Mouse (Mus musculus): ENCODE results near the gene Bbs9. TPM values are rescaled to one million over a fixed set of nuclear protein-coding genes. Genes with fewer than 3 reads are reported as not detected.

The Bbs9 gene
- total RNA-seq, 2 experiments from 2014 or later = 9.5 to 11.5 TPM

DNA sequence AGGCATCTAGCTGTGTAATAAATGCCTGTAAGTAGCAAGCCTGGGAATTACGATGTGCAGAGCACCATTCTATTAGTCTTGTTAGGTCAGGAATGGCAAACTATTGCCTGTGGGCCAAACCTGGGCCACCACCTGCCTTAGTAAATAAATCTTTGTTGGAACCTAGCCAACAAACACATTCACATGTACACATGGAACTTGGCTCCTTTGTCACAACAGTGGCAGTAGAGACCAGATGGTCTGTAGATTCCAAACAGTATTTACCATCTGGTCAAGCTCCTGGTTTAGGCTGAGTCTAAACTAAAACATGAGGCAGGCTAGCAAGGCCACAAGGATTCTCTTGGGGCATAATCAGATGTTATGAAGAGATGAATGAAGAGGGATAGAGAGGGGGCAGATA, 399.7 kb downstream of the Bbs9 start:
- no peak for TF ChIP-seq CTCF (IDR thresholded peaks at IDR 0.05)
- intact Hi-C loops (cut with DNase I) = no loop called here
- Histone ChIP-seq H3K4me3 (no peak overlapping the region), H3K27ac (no peak overlapping the region)
- DNase-seq = no peak

- DNase-seq = no peak
- TF ChIP-seq CTCF (IDR thresholded peaks at IDR 0.05) = no peak
- H3K4me3 ChIP-seq = no peak overlapping the region
- H3K27ac ChIP-seq = no peak overlapping the region
- intact Hi-C loops (cut with DNase I) = no loop called here
Measured at GRCm38 (mm10) chr9:22879266-22879665, 403.8 kb downstream of the Bbs9 start.

GRCm38 (mm10) chr9:22886351-22886750, 410.8 kb downstream of the Bbs9 start:
- TF ChIP-seq CTCF (IDR thresholded peaks at IDR 0.05) = no peak
- intact Hi-C loops (cut with DNase I) = no loop called here
- DNase-seq = peak; percentile 32
- Histone ChIP-seq H3K27ac (no peak overlapping the region), H3K4me3 (no peak overlapping the region)

DNA sequence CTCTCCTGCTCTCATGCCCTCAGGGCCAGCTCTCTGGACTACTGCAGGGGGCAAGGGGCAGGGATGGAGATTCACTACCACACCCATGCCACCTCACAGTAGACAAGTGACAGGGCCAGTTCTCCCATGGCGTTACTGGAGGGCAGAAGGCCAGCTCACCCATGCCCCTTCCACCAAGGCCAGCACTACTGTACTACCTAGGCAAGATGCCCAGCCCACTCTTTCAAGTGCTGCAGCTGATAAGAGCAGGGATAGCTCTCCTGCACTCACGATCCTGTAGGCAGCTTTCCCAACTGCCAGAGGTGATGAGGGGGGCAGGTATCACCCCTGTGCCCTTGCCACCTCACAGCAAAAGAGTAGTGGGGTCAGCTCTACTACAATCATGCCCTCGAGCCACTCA, 429.9 kb downstream of the Bbs9 start:
- TF ChIP-seq CTCF (IDR thresholded peaks at IDR 0.05) = no peak
- no peak for DNase-seq
- intact Hi-C loops (cut with DNase I) = no loop called here
- Histone ChIP-seq H3K4me3 (no peak overlapping the region), H3K27ac (no peak overlapping the region)

GRCm38 (mm10) chr9:22916808-22917207, 441.3 kb downstream of the Bbs9 start:
- intact Hi-C loops (cut with DNase I) = loop anchor here (10.0 kb wide), 1 partner anchor 202 kb away; no protein-coding TSS in a partner anchor
- TF ChIP-seq CTCF (IDR thresholded peaks at IDR 0.05) = peak; percentile 24; the same call in 1 of the 2 replicates

DNA sequence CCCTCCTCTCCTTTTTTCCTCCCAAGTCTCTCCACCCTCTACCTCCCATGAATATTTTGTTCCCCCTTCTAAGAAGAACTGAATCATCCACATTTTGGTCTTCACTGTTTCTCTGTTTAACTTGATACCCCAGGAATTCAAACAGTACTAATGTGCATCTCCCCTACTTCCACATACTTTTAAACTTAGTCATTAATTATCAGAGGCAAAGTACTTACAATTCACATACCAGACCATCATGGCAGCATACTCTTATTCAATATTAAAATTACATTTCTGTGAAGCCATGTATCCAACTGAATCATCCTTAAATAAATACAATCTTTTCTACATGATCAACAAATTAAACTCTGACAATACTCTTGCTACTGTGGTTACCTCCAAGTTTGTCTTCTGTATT, 460.1 kb downstream of the Bbs9 start:
- no peak for TF ChIP-seq CTCF (IDR thresholded peaks at IDR 0.05)
- no peak for DNase-seq
- intact Hi-C loops (cut with DNase I) = no loop called here
- H3K27ac ChIP-seq = no peak overlapping the region
- H3K4me3 ChIP-seq = no peak overlapping the region

More at GRCm38 (mm10) chr9:22916808-22917207, 441.3 kb downstream of the Bbs9 start:
- H3K27ac ChIP-seq = no peak overlapping the region
- no peak overlapping the region for H3K4me3 ChIP-seq
- DNase-seq = no peak

Other genes starting within 250 kb of the Bbs9 start
- gene Zfp599, start 215.8 kb upstream of the Bbs9 start, total RNA-seq (2021) = not detected
- gene Zfp810, start 168.1 kb upstream of the Bbs9 start, total RNA-seq (2021) = under 1 TPM; 0.54 to 0.98 TPM
- gene Anln, start 86.5 kb upstream of the Bbs9 start, total RNA-seq (2021) = under 1 TPM; 0.64 to 0.69 TPM
- gene 9530077C05Rik, start 64.2 kb upstream of the Bbs9 start, total RNA-seq (2021) = under 1 TPM; 0.36 to 0.59 TPM
- not detected for gene Gm17545, start 21.4 kb upstream of the Bbs9 start, total RNA-seq (2021)
- 10 to 100 TPM; 32.2 to 39.1 TPM for gene Rp9, start 6.0 kb upstream of the Bbs9 start, total RNA-seq (2021)

All from gastrocnemius, adult 2 months (tissue).